Mouse (Mus musculus) neural tube, embryonic 15.5 days (tissue): ENCODE results near the gene Agpat3. TPM values are rescaled to one million over a fixed set of nuclear protein-coding genes. Genes with fewer than 3 reads are reported as not detected.

Experiments
- microRNA-seq: library from miRNA; unstranded; fragments of <30 nt; microRNA quantifications from one replicate; pipeline ENCODE4, GENCODE M21; 2017
- polyA plus RNA-seq: library from polyadenylated mRNA; unstranded; fragments of >200 nt; fragmentation: Nextera tagmentation; extraction: Ambion mirVana; gene quantifications from 2 replicates; pipeline ENCODE4 v1.2.1, GENCODE M21; 2015

Agpat3 gene
- polyA plus RNA-seq, 1 experiment from 2014 or later = 77.4 TPM

Small RNA genes within 50 kb of the gene (microRNA-seq; reads per million reads assigned to microRNA genes)
- not detected for gene Mir7659

Other genes with a start within 250 kb of the Agpat3 start
- gene D10Jhu81e, start 182.7 kb downstream of the Agpat3 start, polyA plus RNA-seq = 31.2 and 34.5 TPM in 2 replicates
- gene Pwp2, start 167.3 kb downstream of the Agpat3 start, polyA plus RNA-seq = 14.8 and 19.0 TPM in 2 replicates
- gene Trappc10, start 107.8 kb downstream of the Agpat3 start, polyA plus RNA-seq = 23.1 and 28.4 TPM in 2 replicates
- gene Rrp1, start 60.6 kb upstream of the Agpat3 start, polyA plus RNA-seq = 413 and 414 TPM in 2 replicates
- 97.0 and 207 TPM in 2 replicates for gene Cstb, start 73.2 kb upstream of the Agpat3 start, polyA plus RNA-seq
- 48.4 and 49.2 TPM in 2 replicates for gene Pdxk, start 112.5 kb upstream of the Agpat3 start, polyA plus RNA-seq
- gene Olfr1358, start 164.9 kb upstream of the Agpat3 start, polyA plus RNA-seq = not detected in 2 replicates
- 64.8 and 66.9 TPM in 2 replicates for gene Ilvbl, start 221.9 kb upstream of the Agpat3 start, polyA plus RNA-seq
- 3.3 and 4.9 TPM in 2 replicates for gene Syde1, start 239.5 kb upstream of the Agpat3 start, polyA plus RNA-seq